Mouse (Mus musculus): ENCODE results near the gene Lexm. TPM values are rescaled to one million over a fixed set of nuclear protein-coding genes. Genes with fewer than 3 reads are reported as not detected.

Lexm gene
- 0.24 TPM in 1 of 2 replicates, not detected in the other for polyA plus RNA-seq (2015; fragmentation: Nextera tagmentation; extraction: Ambion mirVana)

DNA sequence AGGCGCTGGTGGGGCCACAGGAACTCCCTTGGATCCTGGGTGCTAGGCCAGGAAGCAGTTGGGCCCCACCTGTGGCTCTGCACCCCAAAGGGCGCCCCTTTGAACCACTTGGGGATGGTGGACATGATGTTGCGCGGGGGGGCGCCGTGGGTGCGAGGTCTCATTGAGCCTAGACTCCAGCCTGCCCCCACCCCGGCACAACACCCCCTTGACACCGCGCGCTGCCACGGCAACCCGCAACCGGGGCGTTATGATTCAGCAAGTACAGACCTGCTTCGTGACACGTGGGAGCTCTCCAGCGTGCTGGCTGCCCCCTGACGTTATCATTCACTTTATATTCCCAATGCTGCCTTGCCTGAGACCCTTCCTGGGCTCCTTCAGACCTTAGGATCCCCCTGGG, at the start of gene Lexm:
Gene Lexm, minus strand, starts transcription at position 186 of the 400 bp plus-strand sequence.
- Histone ChIP-seq H3K27me3 (peaks cover 13% of the 10 kb centered on the region), H3K4me3 (replicated peaks) (peak within 1 kb of the TSS; percentile 12; the same call in 1 of the 2 replicates), H3K9ac (no peak within 1 kb of the TSS), H3K36me3 (no peaks in the 10 kb centered on the region), H3K9me3 (replicated peaks) (no peaks in the 10 kb centered on the region), H3K4me1 (peaks cover 15% of the 10 kb centered on the region), H3K27ac (replicated peaks) (no peak within 1 kb of the TSS), H3K4me2 (replicated peaks) (peak within 1 kb of the TSS; percentile 50)
- WGBS: 2% methylated on average over 18 of the region's 19 CpGs
- no peak for ATAC-seq (ENCODE audit: insufficient number of reproducible peaks, low FRiP score, low TSS enrichment, low read depth)

DNA sequence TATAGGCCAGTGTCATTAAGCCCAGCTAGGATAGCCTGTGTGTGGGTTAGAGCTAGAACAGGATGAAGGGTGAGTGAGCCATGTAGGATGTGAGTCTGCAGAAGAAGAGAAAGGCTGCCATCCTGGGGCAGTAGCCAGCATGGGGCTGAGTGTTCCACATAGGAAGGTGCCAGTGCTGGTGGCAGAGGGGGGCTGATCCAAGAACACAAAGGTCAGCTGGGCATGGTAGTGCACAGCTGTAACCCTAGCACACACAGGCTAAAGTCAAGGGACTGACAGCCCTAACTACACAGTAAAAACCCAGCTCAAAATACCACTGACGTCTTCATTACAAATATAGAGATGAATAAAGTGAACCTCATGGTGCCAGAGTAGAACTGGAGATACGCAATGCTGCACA, 49.5 kb upstream of the Lexm start:
- no peak overlapping the region for H3K4me3 ChIP-seq (replicated peaks)
- H3K27ac ChIP-seq (replicated peaks): no peak overlapping the region
- H3K4me1 ChIP-seq: no peaks in the 10 kb centered on the region
- 92% methylated on average over 2 of the region's 2 CpGs for WGBS
- H3K36me3 ChIP-seq: peaks cover 99% of the 10 kb centered on the region
- no peak overlapping the region for H3K9ac ChIP-seq
- ATAC-seq (ENCODE audit: insufficient number of reproducible peaks, low FRiP score, low TSS enrichment, low read depth): no peak
- H3K9me3 ChIP-seq (replicated peaks): no peaks in the 10 kb centered on the region
- no peaks in the 10 kb centered on the region for H3K27me3 ChIP-seq
- no peak overlapping the region for H3K4me2 ChIP-seq (replicated peaks)

DNA sequence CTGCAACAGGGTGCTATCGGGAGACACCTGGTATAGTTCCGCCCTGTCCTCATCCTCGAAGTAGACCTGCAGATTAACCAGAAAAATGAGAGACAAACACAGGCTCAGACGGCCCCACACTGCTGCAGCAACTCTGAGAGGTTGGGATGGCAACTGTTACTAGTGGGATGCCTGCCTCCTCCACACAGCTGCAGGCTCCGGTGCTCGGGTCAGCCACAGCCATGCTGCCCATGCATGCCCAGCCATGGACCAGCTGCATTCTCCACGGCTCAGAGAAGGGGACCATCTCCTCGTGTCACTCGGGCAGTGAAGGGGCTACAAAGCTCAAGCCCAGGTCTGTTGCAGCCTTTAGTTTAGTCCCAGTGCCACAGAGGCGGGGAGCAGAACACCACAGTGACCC, 48.6 kb upstream of the Lexm start:
- H3K27me3 ChIP-seq: no peaks in the 10 kb centered on the region
- WGBS: 93% methylated on average over 10 of the region's 10 CpGs
- H3K9ac ChIP-seq: no peak overlapping the region
- no peaks in the 10 kb centered on the region for H3K4me1 ChIP-seq
- no peak overlapping the region for H3K4me2 ChIP-seq (replicated peaks)
- no peak for ATAC-seq (ENCODE audit: insufficient number of reproducible peaks, low FRiP score, low TSS enrichment, low read depth)
- no peak overlapping the region for H3K4me3 ChIP-seq (replicated peaks)
- H3K27ac ChIP-seq (replicated peaks): no peak overlapping the region
- H3K9me3 ChIP-seq (replicated peaks): no peaks in the 10 kb centered on the region
- H3K36me3 ChIP-seq: peaks cover 100% of the 10 kb centered on the region

DNA sequence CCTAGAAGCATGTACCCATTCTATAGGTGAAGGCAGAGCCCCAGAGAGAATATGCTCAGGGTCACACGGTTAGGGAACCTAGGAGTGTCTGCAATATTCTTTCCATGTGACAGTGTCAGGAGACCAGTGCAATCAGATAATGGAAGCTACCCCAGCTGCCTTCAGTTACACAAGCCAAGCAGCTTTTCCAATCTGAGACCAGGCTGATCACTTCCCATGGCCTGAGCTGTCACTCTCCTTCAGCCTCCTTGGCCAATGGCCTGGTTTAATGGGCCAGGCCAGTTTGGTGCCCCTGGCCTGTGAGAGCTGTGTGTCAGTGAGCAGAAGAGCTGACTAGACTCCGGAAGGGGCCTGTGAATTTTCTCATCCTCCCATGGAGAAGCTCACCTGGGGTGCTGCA, 48.2 kb upstream of the Lexm start:
- H3K9me3 ChIP-seq (replicated peaks): no peaks in the 10 kb centered on the region
- 96% methylated on average over 2 of the region's 2 CpGs for WGBS
- no peaks in the 10 kb centered on the region for H3K27me3 ChIP-seq
- no peak overlapping the region for H3K4me3 ChIP-seq (replicated peaks)
- no peak overlapping the region for H3K4me2 ChIP-seq (replicated peaks)
- H3K36me3 ChIP-seq: peaks cover 100% of the 10 kb centered on the region
- no peak overlapping the region for H3K27ac ChIP-seq (replicated peaks)
- no peak overlapping the region for H3K9ac ChIP-seq
- no peak for ATAC-seq (ENCODE audit: insufficient number of reproducible peaks, low FRiP score, low TSS enrichment, low read depth)
- no peaks in the 10 kb centered on the region for H3K4me1 ChIP-seq

DNA sequence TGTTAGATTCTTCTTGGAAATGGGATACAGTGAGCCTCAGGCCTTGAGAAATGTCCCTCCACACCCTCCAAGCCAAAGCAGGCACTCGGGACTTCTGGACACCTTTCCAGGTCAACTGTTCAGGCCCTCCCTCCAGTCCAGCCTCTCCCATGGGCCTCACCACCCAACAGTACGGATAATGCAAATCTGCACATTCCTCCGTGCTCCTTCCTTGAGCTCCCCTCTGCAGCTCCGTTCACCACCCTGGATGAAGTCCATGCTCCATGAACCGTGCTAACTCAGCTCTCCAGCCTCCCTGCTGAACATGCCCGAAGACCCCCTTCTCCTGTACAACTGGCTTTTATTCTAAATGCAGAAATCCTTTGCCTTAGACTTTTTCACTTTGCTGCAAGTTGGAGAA, 47.7 kb upstream of the Lexm start:
- Histone ChIP-seq H3K4me3 (replicated peaks) (no peak overlapping the region), H3K27ac (replicated peaks) (no peak overlapping the region), H3K4me1 (no peaks in the 10 kb centered on the region), H3K4me2 (replicated peaks) (no peak overlapping the region), H3K9me3 (replicated peaks) (no peaks in the 10 kb centered on the region), H3K27me3 (no peaks in the 10 kb centered on the region), H3K36me3 (peaks cover 100% of the 10 kb centered on the region), H3K9ac (no peak overlapping the region)
- no peak for ATAC-seq (ENCODE audit: insufficient number of reproducible peaks, low FRiP score, low TSS enrichment, low read depth)
- 88% methylated on average over 6 of the region's 6 CpGs for WGBS

DNA sequence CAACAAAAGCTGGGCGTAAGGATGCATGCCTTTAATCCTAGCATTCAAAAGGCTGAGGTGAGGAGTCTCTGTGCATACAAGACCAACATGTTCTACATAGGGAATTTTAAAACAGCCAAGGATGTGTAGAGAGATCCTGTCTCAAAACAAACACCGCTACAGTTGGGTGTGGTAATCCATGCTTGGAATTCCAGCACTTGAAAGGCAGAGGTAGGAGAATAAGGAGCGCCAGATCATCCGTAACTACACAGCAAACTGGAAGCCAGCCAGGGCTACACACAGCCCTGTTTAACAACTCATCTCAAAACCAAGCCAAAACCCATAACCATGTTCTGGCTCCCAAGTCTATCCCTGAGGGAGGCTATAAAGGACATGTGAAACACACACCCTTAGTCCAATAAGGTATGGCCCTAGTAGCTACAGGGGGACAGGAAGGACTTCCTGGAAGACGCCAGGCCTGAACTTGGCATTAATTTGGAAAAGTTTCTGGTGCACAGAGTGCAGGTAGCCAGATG, 47.0 kb upstream of the Lexm start:
- H3K27me3 ChIP-seq: no peaks in the 10 kb centered on the region
- peaks cover 100% of the 10 kb centered on the region for H3K36me3 ChIP-seq
- no peak overlapping the region for H3K4me2 ChIP-seq (replicated peaks)
- H3K9me3 ChIP-seq (replicated peaks): no peaks in the 10 kb centered on the region
- H3K9ac ChIP-seq: no peak overlapping the region
- no peak overlapping the region for H3K4me3 ChIP-seq (replicated peaks)
- H3K27ac ChIP-seq (replicated peaks): no peak overlapping the region
- no peak for ATAC-seq (ENCODE audit: insufficient number of reproducible peaks, low FRiP score, low TSS enrichment, low read depth)
- no peaks in the 10 kb centered on the region for H3K4me1 ChIP-seq
- WGBS: 77% methylated on average over 5 of the region's 5 CpGs

DNA sequence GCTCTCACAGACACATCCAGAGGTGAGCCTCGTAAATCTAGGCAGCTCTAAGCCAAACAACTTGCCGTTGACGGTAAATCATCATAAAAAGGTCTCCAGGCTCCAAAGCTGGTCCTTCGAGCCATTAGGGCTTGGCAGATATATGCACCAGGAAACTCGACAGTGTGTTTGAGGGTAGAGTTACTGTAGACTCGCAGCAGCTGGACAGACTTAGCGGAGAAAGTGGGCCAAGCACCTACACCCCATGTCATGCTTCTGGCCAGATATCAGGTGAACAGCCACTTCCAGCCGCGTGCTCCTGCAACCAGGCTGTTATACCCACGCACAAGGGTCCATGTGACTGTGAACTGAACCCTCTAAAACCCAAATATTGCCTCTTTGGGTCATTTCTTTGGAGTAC, 38.6 kb upstream of the Lexm start:
- Histone ChIP-seq H3K9me3 (replicated peaks) (no peaks in the 10 kb centered on the region), H3K9ac (no peak overlapping the region), H3K27me3 (no peaks in the 10 kb centered on the region), H3K4me3 (replicated peaks) (no peak overlapping the region), H3K4me1 (peaks cover 10% of the 10 kb centered on the region), H3K27ac (replicated peaks) (no peak overlapping the region), H3K36me3 (peaks cover 52% of the 10 kb centered on the region), H3K4me2 (replicated peaks) (no peak overlapping the region)
- ATAC-seq (ENCODE audit: insufficient number of reproducible peaks, low FRiP score, low TSS enrichment, low read depth): no peak
- WGBS: 87% methylated on average over 10 of the region's 10 CpGs

DNA sequence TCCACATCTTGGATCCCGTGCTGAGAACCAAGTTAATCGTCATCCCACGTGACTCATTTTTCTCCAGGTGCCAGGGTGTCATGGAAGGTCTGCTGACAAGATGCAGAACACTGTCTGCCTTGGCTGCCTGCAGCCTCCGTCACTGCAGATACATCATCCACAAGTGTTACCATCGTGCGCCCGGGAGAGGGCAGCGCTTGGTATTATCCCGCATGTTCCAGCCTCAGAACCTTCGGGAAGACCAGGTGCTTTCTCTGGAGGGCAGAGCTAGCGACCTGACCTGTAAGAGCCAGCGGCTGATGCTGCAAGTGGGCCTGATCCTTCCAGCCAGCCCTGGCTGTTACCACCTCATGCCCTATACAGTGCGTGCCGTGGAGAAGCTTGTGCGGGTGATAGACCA, 36.0 kb upstream of the Lexm start:
- Histone ChIP-seq H3K36me3 (peaks cover 29% of the 10 kb centered on the region), H3K27ac (replicated peaks) (no peak overlapping the region), H3K27me3 (no peaks in the 10 kb centered on the region), H3K9ac (no peak overlapping the region), H3K9me3 (replicated peaks) (no peaks in the 10 kb centered on the region), H3K4me3 (replicated peaks) (no peak overlapping the region), H3K4me2 (replicated peaks) (no peak overlapping the region), H3K4me1 (peaks cover 10% of the 10 kb centered on the region)
- ATAC-seq (ENCODE audit: insufficient number of reproducible peaks, low FRiP score, low TSS enrichment, low read depth): no peak
- 93% methylated on average over 15 of the region's 15 CpGs for WGBS

DNA sequence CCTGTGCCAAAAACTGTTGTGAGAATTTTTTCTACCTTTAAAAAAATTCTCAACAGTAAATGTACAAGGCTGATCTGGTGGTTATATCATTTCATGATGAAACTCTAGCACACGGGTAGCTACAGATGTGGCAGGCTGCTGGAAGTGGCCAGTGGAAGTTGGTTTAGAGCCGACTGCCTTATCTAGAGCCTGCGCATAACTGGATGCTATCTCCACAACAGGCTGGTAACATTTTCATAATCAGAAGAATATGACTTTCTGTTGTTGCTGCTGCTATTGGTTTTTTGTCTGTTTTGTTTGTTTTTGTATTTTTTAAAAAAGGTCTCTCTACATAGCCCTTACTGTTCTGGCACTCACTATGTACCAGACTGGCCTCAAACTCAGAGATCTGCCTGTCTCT, 35.5 kb upstream of the Lexm start:
- Histone ChIP-seq H3K4me2 (replicated peaks) (no peak overlapping the region), H3K27ac (replicated peaks) (no peak overlapping the region), H3K4me3 (replicated peaks) (no peak overlapping the region), H3K9ac (no peak overlapping the region), H3K4me1 (peaks cover 10% of the 10 kb centered on the region), H3K36me3 (peaks cover 27% of the 10 kb centered on the region), H3K9me3 (replicated peaks) (no peaks in the 10 kb centered on the region), H3K27me3 (no peaks in the 10 kb centered on the region)
- WGBS: 90% methylated on average over 3 of the region's 3 CpGs
- no peak for ATAC-seq (ENCODE audit: insufficient number of reproducible peaks, low FRiP score, low TSS enrichment, low read depth)

DNA sequence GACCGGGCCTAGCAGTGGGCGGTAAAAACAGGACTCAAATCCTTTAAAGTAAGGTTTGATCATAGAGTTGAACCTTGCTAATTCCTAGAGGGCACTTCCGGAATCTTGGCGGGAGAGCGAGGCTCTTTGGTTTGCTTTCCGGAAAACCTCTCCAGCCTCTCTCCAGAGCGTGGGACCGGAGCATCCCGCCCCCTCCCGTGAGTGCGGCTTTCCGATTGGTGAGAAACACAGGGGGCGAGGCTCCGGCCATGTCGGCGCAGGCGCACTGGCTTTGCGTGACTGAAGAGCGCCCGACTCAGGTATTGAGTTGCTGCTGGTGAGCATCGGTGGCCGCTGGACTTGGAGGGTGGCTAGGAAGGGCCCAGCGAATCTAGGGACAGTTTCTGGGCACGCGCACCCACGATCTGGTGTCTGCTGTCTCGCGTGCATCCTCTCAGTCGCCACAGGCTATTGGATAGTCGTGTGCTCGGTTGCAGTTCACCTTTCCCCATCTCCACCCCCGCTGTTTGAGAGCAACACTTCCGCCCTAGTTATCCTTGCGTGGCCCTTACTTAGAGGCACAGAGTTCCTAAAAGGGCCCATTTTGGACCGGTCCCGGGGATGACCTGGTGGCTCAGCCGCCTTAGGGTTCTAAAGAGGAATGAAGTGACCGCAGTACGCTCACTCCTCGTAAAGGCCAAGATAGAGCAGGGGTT, 33.9 kb upstream of the Lexm start, which contains the start of gene Pars2:
Gene Pars2, plus strand, starts transcription at position 237 of the 695 bp plus-strand sequence.
- peak; percentile 96 for ATAC-seq (ENCODE audit: insufficient number of reproducible peaks, low FRiP score, low TSS enrichment, low read depth)
- no peaks in the 10 kb centered on the region for H3K9me3 ChIP-seq (replicated peaks)
- H3K4me1 ChIP-seq: peaks cover 10% of the 10 kb centered on the region
- peak within 1 kb of the TSS; percentile 77 for H3K27ac ChIP-seq (replicated peaks)
- 0 out of 2 replicates have a peak, but pooled peaks cover 6% of the 10 kb centered on the region for H3K27me3 ChIP-seq
- peaks cover 27% of the 10 kb centered on the region for H3K36me3 ChIP-seq
- 3% methylated on average over 40 of the region's 40 CpGs for WGBS
- peak within 1 kb of the TSS; percentile 91 for H3K4me2 ChIP-seq (replicated peaks)
- peak within 1 kb of the TSS; percentile 69 for H3K4me3 ChIP-seq (replicated peaks)
- H3K9ac ChIP-seq: peak within 1 kb of the TSS; percentile 63

DNA sequence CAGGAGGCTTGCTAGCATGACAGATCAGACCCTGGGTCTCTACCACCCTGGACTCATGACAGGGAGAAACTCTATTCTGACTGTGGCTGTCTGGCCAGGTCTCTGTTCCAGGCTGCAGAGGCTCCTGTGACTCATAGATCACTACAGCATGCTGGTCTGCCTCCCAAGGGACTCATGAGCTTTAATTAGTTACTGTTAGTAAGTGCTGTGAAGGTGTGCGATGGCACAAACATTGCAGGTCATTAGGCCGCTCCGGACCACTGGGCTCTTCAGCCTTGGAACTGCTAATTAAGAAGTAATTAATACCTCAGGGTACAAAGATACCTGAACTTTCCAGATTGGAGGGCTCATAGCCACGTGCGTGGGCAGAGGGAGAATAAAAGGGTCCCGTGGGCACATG, 30.1 kb upstream of the Lexm start:
- WGBS: 68% methylated on average over 6 of the region's 6 CpGs
- Histone ChIP-seq H3K9me3 (replicated peaks) (no peaks in the 10 kb centered on the region), H3K4me2 (replicated peaks) (no peak overlapping the region), H3K9ac (no peak overlapping the region), H3K27me3 (0 out of 2 replicates have a peak, but pooled peaks cover 6% of the 10 kb centered on the region), H3K27ac (replicated peaks) (no peak overlapping the region), H3K4me1 (peaks cover 20% of the 10 kb centered on the region), H3K4me3 (replicated peaks) (no peak overlapping the region), H3K36me3 (no peaks in the 10 kb centered on the region)
- no peak for ATAC-seq (ENCODE audit: insufficient number of reproducible peaks, low FRiP score, low TSS enrichment, low read depth)

DNA sequence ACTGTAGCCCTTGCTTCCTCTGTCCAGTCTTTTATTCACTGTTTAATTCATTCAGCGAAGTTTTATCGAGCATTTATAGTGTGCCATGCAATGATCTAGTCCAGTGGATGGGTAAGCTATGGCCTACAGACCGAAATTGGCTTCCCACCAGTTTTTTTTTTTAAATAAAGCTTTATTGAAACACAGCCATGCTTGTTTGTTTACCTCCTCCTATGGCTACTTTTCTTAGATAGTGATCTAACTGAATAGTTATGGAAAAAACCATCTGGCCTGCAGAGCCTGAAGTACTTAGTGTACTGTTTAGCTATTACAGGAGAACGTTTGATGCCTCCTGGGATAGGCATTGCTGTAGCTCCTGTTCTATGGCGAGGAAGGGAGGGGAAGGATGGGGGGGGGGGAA, 28.8 kb upstream of the Lexm start:
- no peaks in the 10 kb centered on the region for H3K9me3 ChIP-seq (replicated peaks)
- no peak overlapping the region for H3K4me2 ChIP-seq (replicated peaks)
- H3K27me3 ChIP-seq: 0 out of 2 replicates have a peak, but pooled peaks cover 6% of the 10 kb centered on the region
- H3K27ac ChIP-seq (replicated peaks): no peak overlapping the region
- H3K9ac ChIP-seq: no peak overlapping the region
- WGBS: 76% methylated on average over 5 of the region's 5 CpGs
- H3K36me3 ChIP-seq: no peaks in the 10 kb centered on the region
- no peak overlapping the region for H3K4me3 ChIP-seq (replicated peaks)
- no peak for ATAC-seq (ENCODE audit: insufficient number of reproducible peaks, low FRiP score, low TSS enrichment, low read depth)
- peaks cover 11% of the 10 kb centered on the region for H3K4me1 ChIP-seq

Measured in embryonic facial prominence, embryonic 15.5 days (tissue).